Mouse (Mus musculus) adrenal gland, postnatal 25 days (tissue): ENCODE results near the gene Gm20538. TPM values are rescaled to one million over a fixed set of nuclear protein-coding genes. Genes with fewer than 3 reads are reported as not detected.

Source experiments
- DNase-seq: peaks from one replicate; pipeline ENCODE4 v3.0.0; 2021; ENCODE audit warnings: mixed read lengths
- long read RNA-seq: library from polyadenylated mRNA; stranded (forward); transcript quantifications from one replicate; pipeline ENCODE4 v2.0.0, GENCODE M21; 2021
- total RNA-seq: library from RNA; stranded (reverse); gene quantifications from 2 replicates; pipeline ENCODE4 v1.2.3, GENCODE M21; 2021

Gm20538 gene
- not detected in 2 replicates for total RNA-seq
- long read RNA-seq: 0 reads

- DNase-seq: no peak
Measured at GRCm38 (mm10) chr19:44552731-44553130, at the start of gene Gm20538. TSS of gene Gm20538 (minus strand) at chr19:44552831.

DNA sequence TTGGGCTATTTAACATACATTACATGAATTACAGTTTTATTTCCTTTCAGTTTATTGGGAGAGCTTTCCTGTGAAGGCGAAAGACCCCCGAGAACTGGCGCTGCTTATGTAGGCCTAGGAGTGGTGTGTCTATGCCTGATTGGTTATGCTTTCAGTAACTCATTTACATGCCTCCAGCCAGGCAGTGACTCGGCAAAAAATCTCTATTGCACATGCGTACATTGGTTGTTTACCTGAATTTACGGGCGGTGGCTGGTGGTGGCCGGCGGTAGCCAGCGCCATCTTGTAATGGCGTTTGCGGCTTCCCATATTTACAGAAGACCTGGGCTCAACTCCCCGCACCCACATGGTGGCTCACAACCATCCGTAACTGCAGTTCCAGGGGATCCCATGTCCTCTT lies 41.5 kb upstream of the Gm20538 start:
- DNase-seq: no peak

GRCm38 (mm10) chr19:44591638-44592037 lies 39.0 kb upstream of the Gm20538 start:
- DNase-seq: no peak

DNA sequence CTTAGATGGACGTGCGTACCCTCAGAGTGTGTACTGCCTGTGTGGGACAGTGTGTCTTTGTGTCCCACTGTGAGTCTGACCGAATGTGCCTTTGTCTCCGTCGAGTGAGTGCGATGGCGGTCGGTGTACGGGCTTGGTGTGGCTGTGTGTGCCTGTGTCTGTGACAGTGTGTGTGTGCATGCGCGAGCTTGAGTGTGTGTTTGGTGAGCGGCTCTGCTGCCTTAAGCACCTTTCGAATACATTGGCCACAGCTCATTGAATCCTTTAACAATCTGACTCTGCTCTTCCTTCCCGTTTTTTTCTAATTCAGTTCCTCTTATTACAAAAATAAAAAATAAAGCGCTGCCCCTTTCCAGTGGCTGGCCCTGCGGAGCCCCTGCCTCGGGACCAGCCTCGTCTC lies 38.4 kb upstream of the Gm20538 start:
- DNase-seq: no peak

DNA sequence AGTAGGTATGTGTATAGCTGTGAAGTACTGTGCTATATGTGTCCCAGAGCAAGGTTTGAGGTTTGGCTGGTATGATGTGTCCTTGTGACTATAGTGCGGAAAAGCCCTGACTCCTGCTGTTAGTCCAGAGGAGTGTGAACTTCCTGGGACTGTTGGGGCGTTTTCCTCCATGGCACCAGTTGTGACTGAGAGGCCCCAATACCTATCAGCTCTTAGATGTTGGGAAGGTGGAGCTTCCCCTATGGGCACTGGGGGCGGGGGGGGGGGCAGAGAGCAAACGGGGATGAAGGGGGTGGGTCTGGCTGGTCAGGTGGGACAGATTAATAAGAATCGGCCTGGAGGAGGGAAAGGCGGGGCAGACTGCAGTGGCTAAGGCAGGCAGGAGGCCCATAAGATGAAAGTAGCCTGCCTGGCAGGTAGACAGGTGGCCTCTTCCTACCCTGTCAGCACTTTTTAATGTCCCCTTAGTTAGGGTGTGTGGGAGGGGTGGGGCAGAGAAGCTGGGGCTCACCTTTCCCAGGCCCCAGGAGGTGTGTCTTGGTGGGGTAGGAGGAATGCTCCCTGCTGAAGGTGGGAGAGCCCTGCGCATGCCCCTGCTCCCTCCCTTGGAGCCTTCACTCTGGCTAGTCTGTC lies 37.1 kb upstream of the Gm20538 start:
- DNase-seq: no peak

- DNase-seq: no peak
Measured at GRCm38 (mm10) chr19:44588036-44588435, 35.4 kb upstream of the Gm20538 start.

DNA sequence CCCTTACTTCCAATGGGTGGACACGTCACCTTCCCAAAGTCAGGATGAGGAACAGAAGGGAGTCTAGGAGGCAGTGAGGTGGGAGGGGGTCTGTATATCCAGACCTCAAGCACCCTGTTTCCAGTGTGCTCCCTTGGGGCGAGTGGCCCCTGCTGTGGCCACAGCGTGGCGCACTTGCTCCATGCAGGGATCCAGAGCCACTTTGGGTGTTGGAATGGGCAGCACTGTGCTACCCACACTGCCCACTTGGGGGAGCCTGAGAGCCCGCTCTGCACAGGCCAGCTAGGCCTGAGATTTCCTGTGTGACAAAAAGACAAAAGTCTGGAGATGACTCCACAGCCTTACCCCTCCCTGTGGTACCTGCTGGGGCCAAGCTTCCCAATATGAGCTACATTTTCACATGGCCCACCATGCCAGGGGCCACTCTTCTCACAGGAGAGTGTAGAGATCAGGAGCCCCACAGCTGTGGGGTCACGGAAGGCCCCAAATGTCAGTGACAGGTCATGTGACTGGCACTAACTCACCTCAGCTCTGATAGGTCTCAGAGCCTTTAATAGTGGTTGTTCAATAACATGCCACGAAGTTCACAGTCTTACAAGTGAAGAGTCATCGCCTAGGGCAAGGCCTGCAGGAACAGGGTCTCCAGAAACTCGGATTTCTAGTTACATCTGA lies 30.1 kb upstream of the Gm20538 start:
- peak; percentile 93 for DNase-seq

- DNase-seq: no peak
Measured at GRCm38 (mm10) chr19:44582103-44582502, 29.5 kb upstream of the Gm20538 start.

DNA sequence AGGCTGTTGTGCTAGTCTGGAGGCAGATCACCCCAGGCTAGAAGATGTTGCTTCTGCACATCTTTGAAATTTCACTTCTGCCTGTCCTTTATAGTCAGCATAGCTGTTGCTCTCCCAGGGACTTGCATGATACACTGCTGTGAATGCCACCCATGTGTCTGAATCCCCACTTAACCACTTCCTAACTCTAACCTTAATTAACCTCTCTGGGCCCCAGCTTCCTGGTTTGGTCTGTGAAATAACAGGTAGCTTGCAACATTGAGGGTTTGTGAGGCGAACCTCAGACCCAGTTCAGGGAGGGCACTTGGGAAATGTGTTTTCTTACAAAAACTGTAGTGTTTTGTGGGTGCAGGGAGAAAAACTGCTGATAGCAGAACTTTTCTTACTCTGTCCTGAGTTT lies 25.4 kb upstream of the Gm20538 start:
- no peak for DNase-seq

- no peak for DNase-seq
Measured at GRCm38 (mm10) chr19:44576275-44576674, 23.6 kb upstream of the Gm20538 start.

- no peak for DNase-seq
Measured at GRCm38 (mm10) chr19:44567763-44568162, 15.1 kb upstream of the Gm20538 start.

DNA sequence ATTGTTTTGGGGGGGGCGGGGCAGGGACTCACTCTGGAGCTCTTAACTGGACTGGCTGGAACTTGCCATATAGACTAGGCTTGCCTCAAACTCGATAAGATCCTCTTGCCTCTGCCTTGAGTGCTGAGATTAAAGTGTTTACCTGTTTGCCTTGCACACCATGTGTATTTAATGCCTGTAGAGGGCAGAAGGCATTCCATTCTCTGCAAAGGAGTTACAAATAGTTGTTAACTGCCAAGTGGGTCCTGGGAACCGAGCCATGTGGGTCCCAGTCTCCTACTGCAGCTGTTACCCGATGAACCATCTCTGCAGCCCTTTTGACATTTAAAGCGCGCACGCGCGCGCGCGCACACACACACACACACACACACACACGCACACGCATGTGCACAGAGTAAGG lies 11.4 kb upstream of the Gm20538 start:
- DNase-seq: no peak

GRCm38 (mm10) chr19:44562652-44563206 lies 10.1 kb upstream of the Gm20538 start, which contains the start of gene Hif1an:
TSS of gene Hif1an (plus strand) at chr19:44562850.
- peak; percentile 90 for DNase-seq

GRCm38 (mm10) chr19:44554861-44555590 lies 2.4 kb upstream of the Gm20538 start, which contains the start of gene Ndufb8:
TSS of gene Ndufb8 (minus strand) at chr19:44555440.
- DNase-seq: peak; percentile 98

GRCm38 (mm10) chr19:44554490-44554860 lies 1.8 kb upstream of the Gm20538 start:
- DNase-seq: no peak

- no peak for DNase-seq
Measured at GRCm38 (mm10) chr19:44553286-44553685, 655 bp upstream of the Gm20538 start.

DNA sequence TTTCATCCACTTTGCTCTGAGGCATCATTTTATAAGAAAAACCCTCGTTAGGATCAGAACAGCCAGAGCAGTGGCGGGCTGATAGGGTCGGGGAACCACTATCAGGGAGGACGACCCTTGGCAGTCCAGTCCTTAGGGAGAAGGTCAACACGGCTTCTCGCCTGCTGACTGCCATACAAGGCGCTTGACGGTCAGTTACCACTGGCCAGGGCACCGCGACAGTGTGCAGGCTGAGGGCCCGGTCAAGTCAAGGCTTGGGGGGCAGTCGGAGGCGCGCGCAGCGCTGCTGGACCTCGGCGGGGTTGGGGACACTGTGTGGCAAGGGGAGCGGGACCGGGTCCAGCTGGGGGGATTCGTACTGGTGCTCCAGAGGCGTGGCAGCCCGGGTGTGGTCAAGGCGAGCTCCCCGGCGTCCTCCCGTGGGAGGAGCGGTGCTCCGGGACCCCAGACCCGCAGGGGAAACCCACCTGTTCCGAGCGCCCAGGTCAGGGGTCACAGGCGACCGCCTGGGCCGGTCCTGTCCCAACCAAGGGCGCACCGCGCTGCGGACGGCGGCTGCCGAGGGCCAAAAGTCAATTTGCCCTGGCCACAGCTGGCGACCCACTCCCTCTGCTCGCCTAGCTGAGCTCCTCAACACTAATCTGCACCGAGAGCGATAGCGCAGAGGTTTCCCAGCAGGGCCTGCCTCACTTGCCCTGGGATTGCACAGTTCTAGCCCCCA lies 7.2 kb downstream of the Gm20538 start, which contains the start of gene Sec31b:
Sec31b (minus strand) TSS at position 544 of the 721 bp plus-strand sequence.
- DNase-seq: peak; percentile 66

DNA sequence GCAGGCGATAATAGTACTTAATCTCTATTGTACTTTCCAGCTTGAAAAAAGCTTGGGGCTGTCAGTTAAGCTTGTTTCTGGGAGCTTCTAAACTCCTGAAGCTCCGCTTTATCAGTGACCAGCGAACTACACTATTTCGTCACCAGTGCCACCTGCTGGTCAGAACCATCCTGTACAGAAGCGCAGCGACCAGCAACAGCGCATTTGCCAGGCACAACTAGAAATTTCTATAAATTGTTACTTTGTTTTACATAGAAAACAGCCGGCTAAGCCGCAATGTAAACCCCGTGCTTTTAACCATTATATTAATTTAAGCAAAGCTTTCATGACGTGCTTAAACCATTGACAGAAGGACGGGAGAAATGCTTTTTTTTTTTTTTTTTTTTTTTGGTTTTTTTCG lies 7.9 kb downstream of the Gm20538 start:
- peak; percentile 76 for DNase-seq

- DNase-seq: no peak
Measured at GRCm38 (mm10) chr19:44544372-44544771, 8.3 kb downstream of the Gm20538 start.

GRCm38 (mm10) chr19:44542694-44543178 lies 9.9 kb downstream of the Gm20538 start:
- DNase-seq: no peak

DNA sequence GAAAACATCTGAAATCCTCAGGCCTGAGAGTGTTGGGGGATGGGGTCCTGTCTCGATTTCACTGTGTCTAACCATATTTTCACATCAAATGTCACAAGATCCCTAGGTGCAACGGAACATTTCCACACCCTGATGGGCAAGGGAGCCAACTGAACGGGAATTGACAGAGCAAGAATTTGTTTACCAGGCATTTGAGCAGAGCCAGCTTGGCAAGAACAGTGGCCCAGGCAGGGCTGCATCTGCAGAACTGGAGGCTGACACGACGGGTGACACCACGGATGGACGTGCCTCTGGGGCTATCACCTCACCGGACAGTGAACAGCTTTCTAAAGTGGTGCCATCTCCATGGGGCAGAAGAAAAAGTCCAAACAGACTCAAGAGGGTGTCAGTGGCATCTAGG lies 15.2 kb downstream of the Gm20538 start:
- no peak for DNase-seq

DNA sequence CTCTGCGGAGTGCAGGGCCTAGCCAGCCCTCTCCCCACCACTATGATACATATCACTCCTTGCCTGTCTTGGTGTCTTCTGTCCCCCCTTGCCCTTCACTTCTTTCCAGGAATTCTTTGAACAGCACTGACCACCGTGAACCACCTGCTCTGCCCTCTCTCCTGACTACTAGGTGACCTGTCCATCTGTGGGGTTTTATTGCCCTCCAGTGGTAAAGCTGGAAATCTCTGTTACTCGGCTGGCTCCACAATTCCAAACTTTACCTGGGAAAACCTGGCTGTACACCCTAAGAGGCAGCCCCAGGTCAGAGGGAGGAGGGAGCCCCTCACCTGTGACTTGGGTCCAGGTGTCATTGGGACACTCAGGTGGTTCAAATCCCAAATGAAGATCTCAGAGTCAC lies 17.3 kb downstream of the Gm20538 start:
- no peak for DNase-seq
